ENCODE assay signal across 8 mouse cellular contexts in the genomic region with DNA sequence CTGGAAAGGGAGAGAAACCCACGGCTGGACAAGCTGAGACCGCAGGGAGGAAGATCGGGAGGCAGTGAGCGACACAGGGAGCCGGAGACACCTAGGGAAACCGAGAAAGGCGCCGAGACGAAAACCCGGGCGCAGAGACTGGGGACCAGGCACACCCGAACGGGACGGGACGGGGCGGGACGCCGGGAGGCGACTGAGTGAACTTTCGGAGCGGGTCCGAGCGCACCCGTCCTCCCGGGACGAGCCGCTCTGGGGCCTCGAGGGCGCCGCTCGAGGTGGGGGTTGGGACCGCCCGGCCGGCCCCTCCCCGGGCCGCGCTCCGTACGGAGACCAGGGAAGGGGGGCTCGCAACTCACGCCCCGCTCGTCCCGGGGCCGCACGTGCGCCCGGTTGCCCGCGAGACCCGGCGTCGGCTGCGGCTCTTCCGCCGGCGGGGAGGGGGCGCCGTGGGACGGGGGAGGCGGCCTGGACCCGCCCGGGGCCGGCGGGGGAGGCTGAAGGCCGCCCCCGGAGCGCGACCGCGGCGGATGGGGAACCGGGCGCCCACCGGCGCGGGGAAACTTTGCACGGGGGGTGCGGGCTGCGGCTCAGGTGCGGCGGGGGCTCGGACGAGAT. TPM values are rescaled to one million over a fixed set of nuclear protein-coding genes. Genes with fewer than 3 reads are reported as not detected.
DNase-seq lines count a peak whose midpoint lies in the region; ATAC-seq and TF ChIP-seq lines count a peak whose summit lies in the region.

No protein-coding gene starts in this region.

- H3K4me2 ChIP-seq in neural tube, embryonic 11.5 days (ENCODE audit: low read depth) = peak overlapping the region; percentile 50
- peak overlapping the region; percentile 84 for H3K4me2 ChIP-seq in heart, embryonic 13.5 days
- H3K4me2 ChIP-seq in kidney, postnatal 0 days (ENCODE audit: low read length) = peak overlapping the region; percentile 80

- peak; percentile 65 for DNase-seq in neural tube, embryonic 11.5 days (ENCODE audit: low spot score)
- no peak for DNase-seq in neural tube, embryonic 10.5 days (ENCODE audit: extremely low spot score, low spot score)
- peak; percentile 57 to 60 for DNase-seq in cerebellum, postnatal 10 days
- peak; percentile 70 for DNase-seq in kidney, postnatal 0 days (ENCODE audit: low spot score)
- peak; percentile 50 for DNase-seq in mesoderm, embryonic 11.5 days (ENCODE audit: low read depth, low spot score)
- DNase-seq in testis, postnatal 10 days (ENCODE audit: low spot score) = peak; percentile 77
- DNase-seq in urinary bladder, postnatal 10 days (ENCODE audit: low spot score) = no peak

- no peaks in the 10 kb centered on the region for H3K27me3 ChIP-seq in neural tube, embryonic 11.5 days (ENCODE audit: control insufficient read depth, insufficient read depth, low read length)
- H3K27me3 ChIP-seq in heart, embryonic 13.5 days (replicated peaks) = peaks cover 8% of the 10 kb centered on the region; the same call in 1 of the 2 replicates
- H3K27me3 ChIP-seq in kidney, postnatal 0 days (ENCODE audit: insufficient read depth, low read length) = no peaks in the 10 kb centered on the region

- no peak for TF ChIP-seq CTCF in kidney, postnatal 0 days (IDR thresholded peaks at IDR 0.05; ENCODE audit: low read depth)

- H3K27ac ChIP-seq in neural tube, embryonic 11.5 days (ENCODE audit: low read depth, low read length) = peak overlapping the region; percentile 86
- peak overlapping the region; percentile 80 for H3K27ac ChIP-seq in heart, embryonic 13.5 days (replicated peaks)
- H3K27ac ChIP-seq in kidney, postnatal 0 days = peak overlapping the region; percentile 92

- H3K9ac ChIP-seq in neural tube, embryonic 11.5 days (ENCODE audit: low read length) = peak overlapping the region; percentile 95
- peak overlapping the region; percentile 96 for H3K9ac ChIP-seq in heart, embryonic 13.5 days
- H3K9ac ChIP-seq in kidney, postnatal 0 days (ENCODE audit: low read depth, low read length) = peak overlapping the region; percentile 95

- no peak; the same call in 1 of the 2 replicates for ATAC-seq in neural tube, embryonic 11.5 days (ENCODE audit: insufficient read depth, low FRiP score, low TSS enrichment)
- no peak for ATAC-seq in heart, embryonic 13.5 days (ENCODE audit: extremely low read depth, insufficient number of reproducible peaks, low FRiP score, low TSS enrichment)
- ATAC-seq in kidney, postnatal 0 days (replicated peaks; ENCODE audit: low FRiP score, low read depth) = peak; percentile 52

- H3K36me3 ChIP-seq in neural tube, embryonic 11.5 days (ENCODE audit: control insufficient read depth, insufficient read depth, low read length) = no peaks in the 10 kb centered on the region
- H3K36me3 ChIP-seq in heart, embryonic 13.5 days = peaks cover 18% of the 10 kb centered on the region; the same call in 1 of the 2 replicates
- no peaks in the 10 kb centered on the region for H3K36me3 ChIP-seq in kidney, postnatal 0 days (ENCODE audit: insufficient read depth, low read length)

- WGBS in neural tube, embryonic 11.5 days = under 1% methylated on average over 53 of the region's 84 CpGs
- 1% methylated on average over 57 of the region's 84 CpGs for WGBS in heart, embryonic 13.5 days
- WGBS in kidney, postnatal 0 days = 1% methylated on average over 44 of the region's 84 CpGs

- H3K9me3 ChIP-seq in neural tube, embryonic 11.5 days (ENCODE audit: control insufficient read depth, low read length) = no peaks in the 10 kb centered on the region
- H3K9me3 ChIP-seq in heart, embryonic 13.5 days = no peaks in the 10 kb centered on the region
- no peaks in the 10 kb centered on the region for H3K9me3 ChIP-seq in kidney, postnatal 0 days (replicated peaks; ENCODE audit: low read length)

- peaks cover 9% of the 10 kb centered on the region for H3K4me1 ChIP-seq in neural tube, embryonic 11.5 days (ENCODE audit: control insufficient read depth, insufficient read depth, low read length)
- peaks cover 37% of the 10 kb centered on the region for H3K4me1 ChIP-seq in heart, embryonic 13.5 days
- peaks cover 18% of the 10 kb centered on the region for H3K4me1 ChIP-seq in kidney, postnatal 0 days (replicated peaks; ENCODE audit: insufficient read depth, low read length)

- H3K4me3 ChIP-seq in neural tube, embryonic 11.5 days (ENCODE audit: low read depth, low read length) = peak overlapping the region; percentile 99
- H3K4me3 ChIP-seq in heart, embryonic 13.5 days = peak overlapping the region; percentile 86
- peak overlapping the region; percentile 90 for H3K4me3 ChIP-seq in kidney, postnatal 0 days (replicated peaks; ENCODE audit: low read depth, low read length)

RNA-seq across cellular contexts. Expression of a gene that starts 0.7 kb away (rescaled TPM):
- polyA plus RNA-seq in neural tube, embryonic 11.5 days (2014; fragmentation: Nextera tagmentation; extraction: Ambion mirVana) = 68.9 and 80.1 TPM in 2 replicates
- polyA plus RNA-seq in heart, embryonic 13.5 days (2015; fragmentation: Nextera tagmentation; extraction: Ambion mirVana) = 24.0 and 26.9 TPM in 2 replicates
- 34.0 and 37.6 TPM in 2 replicates for polyA plus RNA-seq in kidney, postnatal 0 days (2015; fragmentation: Nextera tagmentation; extraction: Ambion mirVana)

Comparison
In these comparisons a context has a peak if more than half of its experiments do, and no peak if none do; other contexts are left out.
1. DNase-seq: peak in neural tube, embryonic 11.5 days (single experiment), cerebellum, postnatal 10 days (2 of 2), kidney, postnatal 0 days (single experiment), mesoderm, embryonic 11.5 days (single experiment) and testis, postnatal 10 days (single experiment); none in neural tube, embryonic 10.5 days (single experiment) and urinary bladder, postnatal 10 days (single experiment).
2. Peak in every context shown above with its lines, with median percentiles within 50 percentile points of each other: H3K27ac ChIP-seq, H3K4me2 ChIP-seq, H3K4me3 ChIP-seq and H3K9ac ChIP-seq.